Mouse (Mus musculus) stomach, embryonic 16.5 days (tissue): Measurements from ENCODE around the gene Gpc1. TPM values are rescaled to one million over a fixed set of nuclear protein-coding genes. Genes with fewer than 3 reads are reported as not detected.

Source experiments
- ATAC-seq: fragments of 200-750 bp; cut with Nextera tagmentation; 2 replicates; pipeline ENCODE4 v1.8.0; 2017; ENCODE audit warnings: moderate number of reproducible peaks, moderate TSS enrichment; ENCODE audit not compliant: insufficient read depth, low FRiP score
- H3K27ac ChIP-seq: fragments of 300-500 bp; sonication (generic); 2 replicates; pipeline ENCODE4 v1.5.1; 2014; ENCODE audit warnings: low read length
- H3K27me3 ChIP-seq: fragments of 300-500 bp; sonication (generic); 2 replicates; pipeline ENCODE4 v1.6.1; 2014; ENCODE audit warnings: low read length, control low read depth, mixed read lengths; ENCODE audit not compliant: control insufficient read depth, insufficient read depth
- H3K36me3 ChIP-seq: fragments of 300-500 bp; sonication (generic); 2 replicates; pipeline ENCODE4 v1.6.1; 2014; ENCODE audit warnings: low read length; ENCODE audit not compliant: control insufficient read depth, insufficient read depth
- H3K4me1 ChIP-seq: fragments of 300-500 bp; sonication (generic); 2 replicates; pipeline ENCODE4 v1.6.1; 2014; ENCODE audit warnings: low read length, control low read depth, mixed read lengths; ENCODE audit not compliant: control insufficient read depth, insufficient read depth
- H3K4me2 ChIP-seq: fragments of 300-500 bp; sonication (generic); 2 replicates; pipeline ENCODE4 v1.6.1; 2014; ENCODE audit warnings: low read depth, low read length, mixed read lengths
- H3K4me3 ChIP-seq: fragments of 300-500 bp; sonication (generic); replicated peaks from 2 replicates; pipeline ENCODE4 v1.5.1; 2014; ENCODE audit warnings: mild to moderate bottlenecking, low read length
- H3K9ac ChIP-seq: fragments of 300-500 bp; sonication (generic); 2 replicates; pipeline ENCODE4 v1.6.1; 2014; ENCODE audit warnings: low read length
- H3K9me3 ChIP-seq: fragments of 300-500 bp; sonication (generic); replicated peaks from 2 replicates; pipeline ENCODE4 v1.6.1; 2016; ENCODE audit warnings: low read length, control low read depth; ENCODE audit not compliant: control insufficient read depth
- WGBS: fragments of 180-500 bp; shearing (Covaris S2); extraction: QIAGEN DNeasy Blood & Tissue Kit; methylation state at CpG from one replicate; pipeline ENCODE4 v1.1.7; 2014; 5-methylcytosine and 5-hydroxymethylcytosine counted together
- polyA plus RNA-seq: library from polyadenylated mRNA; unstranded; fragments of >200 nt; fragmentation: Nextera tagmentation; extraction: Ambion mirVana; gene quantifications from 2 replicates; pipeline ENCODE4 v1.2.1, GENCODE M21; 2015

The Gpc1 gene
- 36.2 and 39.3 TPM in 2 replicates for polyA plus RNA-seq

DNA sequence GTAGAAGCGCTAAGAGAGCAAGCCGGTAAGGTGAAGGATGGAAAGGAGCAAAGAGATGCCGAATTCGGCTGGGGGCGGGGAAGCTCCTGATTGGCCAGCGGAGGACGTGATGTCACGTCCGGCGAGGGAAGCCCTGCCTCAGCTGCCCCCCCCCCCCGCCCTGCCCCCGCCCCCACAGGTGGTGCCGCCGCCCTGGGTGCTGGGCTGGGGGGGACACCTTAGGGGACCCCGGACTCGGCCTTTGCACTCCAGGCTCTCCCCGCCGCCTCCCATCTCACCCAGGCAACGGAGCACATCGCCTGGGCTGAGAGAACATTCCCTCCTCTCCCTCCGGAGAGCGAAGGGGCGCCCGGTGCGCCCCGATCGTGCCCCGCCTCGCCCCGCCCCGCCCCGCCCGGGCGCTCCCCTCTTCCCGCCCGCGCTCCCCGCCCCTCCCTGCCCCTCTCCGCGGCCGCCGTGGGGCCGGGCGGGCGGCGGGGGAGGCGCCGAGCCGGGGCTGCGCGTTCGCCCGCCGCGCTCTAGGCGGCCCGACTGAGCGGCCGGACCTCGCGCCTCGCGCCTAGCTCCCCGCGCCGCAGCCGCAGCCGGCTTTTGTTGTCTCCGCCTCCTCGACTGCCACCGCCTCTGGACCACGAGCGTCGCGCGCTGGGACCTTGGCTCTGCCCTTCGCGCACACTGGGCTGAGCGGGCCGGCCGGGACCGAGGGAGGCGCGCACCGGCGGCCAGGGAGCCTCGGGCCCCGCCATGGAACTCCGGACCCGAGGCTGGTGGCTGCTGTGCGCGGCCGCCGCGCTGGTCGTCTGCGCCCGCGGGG, at the start of gene Gpc1:
Gpc1 (plus strand) TSS at position 458 of the 814 bp plus-strand sequence.
- Histone ChIP-seq H3K4me1 (peaks cover 20% of the 10 kb centered on the region), H3K36me3 (no peaks in the 10 kb centered on the region), H3K4me2 (peak within 1 kb of the TSS; percentile 79), H3K9ac (peak within 1 kb of the TSS; percentile 91), H3K27me3 (peaks cover 5% of the 10 kb centered on the region; the same call in 1 of the 2 replicates), H3K9me3 (no peaks in the 10 kb centered on the region), H3K4me3 (peak within 1 kb of the TSS; percentile 80), H3K27ac (peak within 1 kb of the TSS; percentile 90)
- ATAC-seq, result peak; percentile 87
- WGBS, result under 1% methylated on average over 61 of the region's 99 CpGs

DNA sequence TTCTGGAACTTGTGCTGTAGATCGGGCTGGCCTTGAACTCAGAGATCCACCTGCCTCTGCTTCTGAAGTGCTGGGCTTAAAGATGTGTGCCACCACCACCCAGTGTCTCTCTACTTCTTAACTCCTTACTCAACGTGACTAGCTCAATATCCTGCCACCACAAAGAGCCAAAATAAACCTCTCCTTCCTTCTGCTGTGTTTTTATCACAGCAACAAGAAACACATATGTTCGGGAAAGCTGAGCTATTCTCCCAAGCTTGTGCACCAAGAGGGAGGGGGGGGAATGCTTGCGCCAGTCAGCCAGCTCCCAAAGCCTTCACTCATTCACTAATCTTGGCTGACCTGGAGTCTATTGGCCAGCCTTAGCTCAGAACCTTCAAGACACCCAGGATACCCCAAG, 49.6 kb upstream of the Gpc1 start:
- Histone ChIP-seq H3K27ac (no peak overlapping the region), H3K9me3 (no peaks in the 10 kb centered on the region), H3K4me3 (no peak overlapping the region), H3K4me1 (no peaks in the 10 kb centered on the region), H3K27me3 (no peaks in the 10 kb centered on the region), H3K9ac (no peak overlapping the region), H3K4me2 (no peak overlapping the region), H3K36me3 (no peaks in the 10 kb centered on the region)
- WGBS, result 84% methylated on average over 4 of the region's 4 CpGs
- ATAC-seq, result no peak

DNA sequence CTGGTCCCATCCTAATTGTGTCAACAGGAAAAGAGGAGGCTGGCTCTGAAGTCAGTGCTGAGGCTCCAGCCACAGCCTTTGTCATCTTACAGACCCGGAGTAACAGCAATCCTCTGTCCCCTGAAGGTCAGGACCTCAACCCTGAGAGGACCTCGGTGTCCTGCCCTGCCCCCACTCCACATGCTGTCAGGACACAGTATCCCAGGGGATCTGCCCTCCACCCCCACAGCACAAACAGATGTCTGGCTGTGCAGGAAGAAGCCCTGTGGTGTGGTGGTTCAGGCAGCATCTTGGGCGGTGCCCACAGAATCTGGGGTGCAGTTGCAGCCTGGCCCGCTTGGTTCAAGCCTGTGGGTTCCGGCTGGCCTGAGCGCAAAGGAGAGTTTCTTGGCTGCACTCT, 48.9 kb upstream of the Gpc1 start:
- Histone ChIP-seq H3K9ac (no peak overlapping the region), H3K36me3 (no peaks in the 10 kb centered on the region), H3K9me3 (no peaks in the 10 kb centered on the region), H3K4me2 (no peak overlapping the region), H3K27me3 (no peaks in the 10 kb centered on the region), H3K4me3 (no peak overlapping the region), H3K4me1 (no peaks in the 10 kb centered on the region), H3K27ac (no peak overlapping the region)
- WGBS, result 56% methylated on average over 6 of the region's 6 CpGs
- ATAC-seq, result no peak

DNA sequence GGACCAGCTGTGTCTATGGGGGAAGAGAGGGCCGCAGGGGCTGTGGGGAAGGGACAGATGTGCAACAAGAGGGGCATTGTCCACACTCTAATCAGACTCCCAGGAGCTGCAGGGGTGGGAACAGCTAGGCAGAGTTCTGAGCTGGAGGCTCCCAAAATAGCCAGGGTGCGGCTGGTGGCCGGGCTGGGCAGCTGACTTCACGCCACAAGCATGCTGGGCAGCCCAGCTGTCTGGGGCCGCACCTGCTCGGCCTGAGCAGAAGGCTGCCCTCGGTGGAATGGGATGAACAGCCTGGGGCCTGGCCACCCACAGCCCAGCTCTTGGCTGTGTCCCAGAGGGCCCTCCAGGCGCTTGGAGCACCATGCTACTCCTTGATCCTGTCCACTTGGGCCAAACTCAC, 44.2 kb upstream of the Gpc1 start:
- Histone ChIP-seq H3K36me3 (no peaks in the 10 kb centered on the region), H3K4me1 (peaks cover 12% of the 10 kb centered on the region), H3K27ac (no peak overlapping the region), H3K4me2 (no peak overlapping the region), H3K9me3 (no peaks in the 10 kb centered on the region), H3K9ac (no peak overlapping the region), H3K27me3 (no peaks in the 10 kb centered on the region), H3K4me3 (no peak overlapping the region)
- 59% methylated on average over 8 of the region's 8 CpGs for WGBS
- peak; percentile 73 for ATAC-seq

DNA sequence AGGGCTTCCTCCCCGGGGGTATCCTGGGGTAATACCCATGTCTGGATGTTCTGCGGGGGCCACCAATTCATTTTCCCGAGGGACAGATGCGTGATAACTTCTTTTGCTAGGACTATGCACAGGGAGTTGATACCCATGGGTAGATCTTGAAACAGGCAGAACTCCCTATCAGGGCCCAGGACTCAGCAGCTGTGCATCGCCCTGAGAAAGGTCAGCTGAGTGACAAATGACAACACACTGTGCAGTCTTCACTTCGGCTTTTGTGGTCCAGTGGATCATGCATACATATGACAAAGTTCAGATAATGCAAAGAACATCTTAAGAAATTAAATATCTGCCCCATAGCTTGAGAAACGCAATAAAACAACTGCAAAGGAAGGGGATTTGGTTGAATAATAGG, 43.4 kb upstream of the Gpc1 start:
- no peak overlapping the region for H3K4me2 ChIP-seq
- H3K9me3 ChIP-seq, result no peaks in the 10 kb centered on the region
- no peak for ATAC-seq
- H3K27me3 ChIP-seq, result no peaks in the 10 kb centered on the region
- H3K27ac ChIP-seq, result no peak overlapping the region
- WGBS, result 79% methylated on average over 7 of the region's 7 CpGs
- no peak overlapping the region for H3K9ac ChIP-seq
- H3K4me3 ChIP-seq, result no peak overlapping the region
- H3K36me3 ChIP-seq, result no peaks in the 10 kb centered on the region
- peaks cover 12% of the 10 kb centered on the region for H3K4me1 ChIP-seq

DNA sequence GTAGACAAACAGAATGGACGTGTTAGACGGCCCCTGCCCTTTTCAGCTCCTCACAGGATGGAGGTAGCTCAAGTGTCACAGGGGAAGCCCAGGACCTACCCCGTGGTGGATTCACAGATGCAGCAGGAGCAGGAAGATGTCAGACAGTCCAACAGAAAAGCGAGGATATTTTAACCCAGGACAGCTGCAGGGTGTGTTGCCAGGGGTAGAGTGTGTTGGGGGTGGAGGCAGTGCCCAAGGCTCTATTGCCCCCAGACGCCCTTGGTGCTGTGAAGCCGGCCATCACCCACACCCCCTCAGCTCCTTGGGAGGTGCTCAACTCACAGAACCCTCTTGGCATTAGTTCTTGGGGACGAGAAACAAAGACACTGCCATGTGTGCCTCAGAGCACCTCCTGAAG, 40.8 kb upstream of the Gpc1 start:
- peak overlapping the region; percentile 38 for H3K4me2 ChIP-seq
- H3K9me3 ChIP-seq, result no peaks in the 10 kb centered on the region
- 32% methylated on average over 7 of the region's 7 CpGs for WGBS
- peak overlapping the region; percentile 14; the same call in 1 of the 2 replicates for H3K4me3 ChIP-seq
- no peak for ATAC-seq
- peak overlapping the region; percentile 62 for H3K9ac ChIP-seq
- no peak overlapping the region for H3K27ac ChIP-seq
- H3K27me3 ChIP-seq, result no peaks in the 10 kb centered on the region
- no peaks in the 10 kb centered on the region for H3K36me3 ChIP-seq
- peaks cover 12% of the 10 kb centered on the region for H3K4me1 ChIP-seq

DNA sequence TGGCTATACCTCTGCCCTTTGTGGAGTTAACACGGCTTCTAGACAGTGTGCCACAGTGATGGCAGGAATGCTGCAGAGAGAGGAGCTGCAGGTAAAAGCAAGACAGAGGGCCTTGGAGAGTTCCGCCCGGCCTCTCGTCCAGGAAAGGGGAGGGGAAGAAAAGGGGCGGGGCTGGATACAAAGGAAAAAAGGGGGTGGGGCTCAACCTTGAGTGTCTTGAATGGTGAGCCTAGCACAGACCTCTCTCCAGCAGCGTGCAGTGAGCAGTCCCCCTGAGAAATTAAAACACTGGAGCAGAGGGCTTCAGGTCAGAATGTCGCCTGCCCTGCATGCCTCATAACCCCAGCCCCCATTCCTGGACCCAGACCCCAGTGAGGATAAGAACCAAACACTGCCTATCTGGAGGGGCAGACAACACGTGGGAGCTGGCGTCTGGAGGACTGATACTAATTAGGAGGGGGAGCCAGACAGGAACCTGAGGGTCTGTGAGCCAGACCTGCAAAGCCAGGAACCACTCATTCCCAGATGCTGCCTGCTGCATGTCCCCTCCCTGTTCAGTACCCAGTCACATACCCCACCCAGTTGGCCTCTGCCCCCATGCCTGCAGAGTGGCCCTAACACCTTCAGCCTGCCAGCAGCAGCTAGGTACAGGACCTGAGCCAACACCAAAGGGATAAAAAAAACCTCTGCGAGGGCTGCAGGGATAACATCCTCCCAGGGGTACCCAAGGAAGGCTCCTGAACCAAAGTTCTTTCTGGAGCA, 40.2 kb upstream of the Gpc1 start:
- Histone ChIP-seq H3K4me3 (peak overlapping the region; percentile 14), H3K9me3 (no peaks in the 10 kb centered on the region), H3K27ac (no peak overlapping the region), H3K4me1 (peaks cover 12% of the 10 kb centered on the region), H3K36me3 (no peaks in the 10 kb centered on the region), H3K4me2 (peak overlapping the region; percentile 38), H3K9ac (peak overlapping the region; percentile 62), H3K27me3 (no peaks in the 10 kb centered on the region)
- peak; percentile 68 for ATAC-seq
- WGBS, result 4% methylated on average over 10 of the region's 10 CpGs

DNA sequence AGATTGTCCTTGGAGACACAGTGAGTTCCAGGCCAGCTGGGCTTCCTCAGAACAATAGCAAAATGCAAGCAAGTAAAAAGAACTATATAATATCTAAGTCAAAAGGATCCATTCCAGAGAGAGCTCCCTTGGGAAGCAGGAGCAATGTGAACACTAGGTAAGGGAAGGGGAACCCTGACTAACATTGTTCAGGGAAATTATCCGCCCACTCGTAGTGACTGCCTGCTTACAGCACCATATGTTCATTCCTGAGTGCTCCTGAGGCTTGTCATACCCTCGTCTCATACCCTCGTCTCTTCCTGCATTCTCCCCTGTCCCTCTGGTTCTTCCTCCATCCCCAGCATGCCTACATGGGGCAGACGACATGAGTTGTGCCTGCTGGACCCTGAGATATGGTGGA, 37.7 kb upstream of the Gpc1 start:
- no peaks in the 10 kb centered on the region for H3K27me3 ChIP-seq
- H3K9ac ChIP-seq, result no peak overlapping the region
- no peaks in the 10 kb centered on the region for H3K36me3 ChIP-seq
- 76% methylated on average over 5 of the region's 5 CpGs for WGBS
- no peak overlapping the region for H3K4me3 ChIP-seq
- H3K4me2 ChIP-seq, result no peak overlapping the region
- H3K9me3 ChIP-seq, result no peaks in the 10 kb centered on the region
- H3K4me1 ChIP-seq, result peaks cover 12% of the 10 kb centered on the region
- no peak for ATAC-seq
- H3K27ac ChIP-seq, result no peak overlapping the region

DNA sequence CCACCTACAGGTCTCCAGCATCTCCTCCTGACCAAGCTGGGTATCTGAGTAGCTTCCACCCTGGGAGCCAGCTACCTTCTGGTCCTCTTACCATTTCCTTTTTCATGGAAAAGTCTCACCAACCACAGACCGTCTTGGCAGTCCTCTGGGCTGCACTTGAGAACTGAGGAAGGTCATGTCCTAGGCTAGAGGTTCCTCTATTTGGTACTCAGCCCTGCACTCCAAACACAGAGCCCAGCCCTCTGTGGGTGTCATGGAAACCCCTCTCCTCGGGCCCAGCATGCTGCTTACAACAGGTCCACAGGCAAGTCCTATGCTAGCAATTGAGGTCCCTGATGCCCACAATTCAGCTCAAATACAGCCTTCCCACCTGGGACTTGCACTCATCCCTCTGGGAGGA, 33.0 kb upstream of the Gpc1 start:
- 72% methylated on average over 2 of the region's 2 CpGs for WGBS
- H3K27me3 ChIP-seq, result no peaks in the 10 kb centered on the region
- H3K4me3 ChIP-seq, result no peak overlapping the region
- no peak overlapping the region for H3K9ac ChIP-seq
- no peak overlapping the region for H3K27ac ChIP-seq
- H3K9me3 ChIP-seq, result no peaks in the 10 kb centered on the region
- H3K4me2 ChIP-seq, result no peak overlapping the region
- no peak for ATAC-seq
- H3K4me1 ChIP-seq, result no peaks in the 10 kb centered on the region
- H3K36me3 ChIP-seq, result no peaks in the 10 kb centered on the region
